Mouse (Mus musculus) limb, embryonic 14.5 days (tissue): ENCODE results near the gene Asic2. TPM values are rescaled to one million over a fixed set of nuclear protein-coding genes. Genes with fewer than 3 reads are reported as not detected.

Experiments
- ATAC-seq: fragments of 200-750 bp; cut with Nextera tagmentation; 2 replicates; pipeline ENCODE4 v1.8.0; 2017; ENCODE audit warnings: low read depth, moderate number of reproducible peaks, moderate TSS enrichment; ENCODE audit not compliant: low FRiP score
- DNase-seq: peaks from one replicate; pipeline ENCODE4 v3.0.0-alpha.2; 2015; ENCODE audit warnings: low spot score
- H3K27ac ChIP-seq: fragments of 300-500 bp; sonication (generic); replicated peaks from 2 replicates; pipeline ENCODE4 v1.5.1; 2014; ENCODE audit warnings: low read depth, mild to moderate bottlenecking, low read length, moderate library complexity, mixed read lengths
- H3K27me3 ChIP-seq: fragments of 300-500 bp; sonication (generic); 2 replicates; pipeline ENCODE4 v1.6.1; 2014; ENCODE audit warnings: low read length, mixed read lengths; ENCODE audit not compliant: control insufficient read depth, insufficient read depth
- H3K36me3 ChIP-seq: fragments of 300-500 bp; sonication (generic); 2 replicates; pipeline ENCODE4 v1.6.1; 2014; ENCODE audit warnings: mild to moderate bottlenecking, low read length, moderate library complexity, mixed read lengths; ENCODE audit not compliant: control insufficient read depth, insufficient read depth
- H3K4me1 ChIP-seq: fragments of 300-500 bp; sonication (generic); 2 replicates; pipeline ENCODE4 v1.6.1; 2014; ENCODE audit warnings: antibody characterized with exemption, low read length, mixed read lengths; ENCODE audit not compliant: control insufficient read depth, insufficient read depth
- H3K4me2 ChIP-seq: fragments of 300-500 bp; sonication (generic); replicated peaks from 2 replicates; pipeline ENCODE4 v1.6.1; 2014; ENCODE audit warnings: low read depth, mild to moderate bottlenecking, low read length, moderate library complexity; ENCODE audit not compliant: severe bottlenecking
- H3K4me3 ChIP-seq: fragments of 300-500 bp; sonication (generic); replicated peaks from 2 replicates; pipeline ENCODE4 v1.5.1; 2014; ENCODE audit warnings: low read length
- H3K9ac ChIP-seq: fragments of 300-500 bp; sonication (generic); 2 replicates; pipeline ENCODE4 v1.6.1; 2014; ENCODE audit warnings: mild to moderate bottlenecking, low read depth, low read length, moderate library complexity; ENCODE audit not compliant: severe bottlenecking
- H3K9me3 ChIP-seq: fragments of 300-500 bp; sonication (generic); 2 replicates; pipeline ENCODE4 v1.6.1; 2016; ENCODE audit warnings: low read length; ENCODE audit not compliant: control insufficient read depth
- POLR2A ChIP-seq: fragments of 200-500 bp; IDR thresholded peaks from 2 replicates; pipeline ENCODE4 v1.8.0; 2012; ENCODE audit warnings: inconsistent platforms, mild to moderate bottlenecking, moderate library complexity, borderline replicate concordance; ENCODE audit not compliant: insufficient read depth, insufficient read length; ENCODE audit errors: extremely low read depth
- WGBS: fragments of 180-500 bp; shearing (Covaris S2); extraction: QIAGEN DNeasy Blood & Tissue Kit; methylation state at CpG from one replicate; pipeline ENCODE4 v1.1.7; 2014; 5-methylcytosine and 5-hydroxymethylcytosine counted together
- polyA plus RNA-seq, 2 experiments: library from polyadenylated mRNA; depleted of rRNA in 1 of 2; stranded (reverse) in 1 of 2; unstranded in 1 of 2; fragments of >200 nt; fragmentation: Nextera tagmentation in 1 of 2; extraction: Ambion mirVana in 1 of 2; gene quantifications; 2 replicates each; pipeline versions ENCODE4 v1.2.1 to v1.2.3; 2012 to 2014

Asic2 gene
- polyA plus RNA-seq, 2 experiments: 0.72 to 1.3 TPM

- no peak for TF ChIP-seq POLR2A
- H3K27me3 ChIP-seq: no peaks in the 10 kb centered on the region
- H3K9ac ChIP-seq: no peak overlapping the region
- no peak overlapping the region for H3K4me3 ChIP-seq
- no peak overlapping the region for H3K4me2 ChIP-seq
- WGBS: 78% methylated on average over 1 of the region's 1 CpGs
- H3K4me1 ChIP-seq: no peaks in the 10 kb centered on the region
- no peak for ATAC-seq
- no peaks in the 10 kb centered on the region for H3K9me3 ChIP-seq
- no peak for DNase-seq
- H3K27ac ChIP-seq: no peak overlapping the region
- H3K36me3 ChIP-seq: no peaks in the 10 kb centered on the region
These were observed 861.3 kb downstream of the Asic2 start for GRCm38 (mm10) chr11:81106949-81107348.

GRCm38 (mm10) chr11:81100829-81101228, 867.4 kb downstream of the Asic2 start:
- Histone ChIP-seq H3K4me3 (no peak overlapping the region), H3K36me3 (no peaks in the 10 kb centered on the region), H3K4me1 (no peaks in the 10 kb centered on the region), H3K27ac (no peak overlapping the region), H3K4me2 (no peak overlapping the region), H3K27me3 (no peaks in the 10 kb centered on the region), H3K9ac (no peak overlapping the region), H3K9me3 (no peaks in the 10 kb centered on the region)
- DNase-seq (no peak), ATAC-seq (no peak)
- no peak for TF ChIP-seq POLR2A
- 76% methylated on average over 6 of the region's 6 CpGs for WGBS

- ATAC-seq (no peak), DNase-seq (no peak)
- Histone ChIP-seq H3K4me2 (no peak overlapping the region), H3K4me1 (0 out of 2 replicates have a peak, but pooled peaks cover 4% of the 10 kb centered on the region), H3K9ac (no peak overlapping the region), H3K27me3 (no peaks in the 10 kb centered on the region), H3K4me3 (no peak overlapping the region), H3K9me3 (no peaks in the 10 kb centered on the region), H3K36me3 (no peaks in the 10 kb centered on the region), H3K27ac (no peak overlapping the region)
- TF ChIP-seq POLR2A: no peak
- WGBS: 34% methylated on average over 6 of the region's 6 CpGs
These were observed 872.2 kb downstream of the Asic2 start for GRCm38 (mm10) chr11:81096011-81096410.

- H3K36me3 ChIP-seq: no peaks in the 10 kb centered on the region
- no peak overlapping the region for H3K4me2 ChIP-seq
- no peak for ATAC-seq
- H3K27me3 ChIP-seq: no peaks in the 10 kb centered on the region
- 0 out of 2 replicates have a peak, but pooled peaks cover 4% of the 10 kb centered on the region for H3K4me1 ChIP-seq
- no peak overlapping the region for H3K4me3 ChIP-seq
- no peak overlapping the region for H3K9ac ChIP-seq
- DNase-seq: peak; percentile 54
- TF ChIP-seq POLR2A: no peak
- no peak overlapping the region for H3K27ac ChIP-seq
- H3K9me3 ChIP-seq: no peaks in the 10 kb centered on the region
- 10% methylated on average over 8 of the region's 8 CpGs for WGBS
These were observed 873.7 kb downstream of the Asic2 start for GRCm38 (mm10) chr11:81094581-81094980.

GRCm38 (mm10) chr11:81092161-81092560, 876.1 kb downstream of the Asic2 start:
- H3K4me1 ChIP-seq: 0 out of 2 replicates have a peak, but pooled peaks cover 4% of the 10 kb centered on the region
- no peaks in the 10 kb centered on the region for H3K27me3 ChIP-seq
- WGBS: 90% methylated on average over 2 of the region's 2 CpGs
- ATAC-seq: no peak
- H3K36me3 ChIP-seq: no peaks in the 10 kb centered on the region
- no peak overlapping the region for H3K27ac ChIP-seq
- no peak overlapping the region for H3K9ac ChIP-seq
- no peak overlapping the region for H3K4me2 ChIP-seq
- TF ChIP-seq POLR2A: no peak
- H3K9me3 ChIP-seq: no peaks in the 10 kb centered on the region
- H3K4me3 ChIP-seq: no peak overlapping the region
- no peak for DNase-seq

- no peak for ATAC-seq
These were observed 884.4 kb downstream of the Asic2 start for GRCm38 (mm10) chr11:81083822-81084221.

More at GRCm38 (mm10) chr11:81083822-81084221, 884.4 kb downstream of the Asic2 start:
- H3K4me2 ChIP-seq: no peak overlapping the region
- H3K4me3 ChIP-seq: no peak overlapping the region
- H3K27me3 ChIP-seq: no peaks in the 10 kb centered on the region
- no peaks in the 10 kb centered on the region for H3K4me1 ChIP-seq
- no peaks in the 10 kb centered on the region for H3K9me3 ChIP-seq
- H3K36me3 ChIP-seq: no peaks in the 10 kb centered on the region
- DNase-seq: no peak
- H3K9ac ChIP-seq: no peak overlapping the region
- no peak overlapping the region for H3K27ac ChIP-seq
- 71% methylated on average over 4 of the region's 4 CpGs for WGBS
- no peak for TF ChIP-seq POLR2A
